Mouse (Mus musculus) hindbrain, embryonic 14.5 days (tissue): ENCODE data around the gene Nkpd1. TPM values are rescaled to one million over a fixed set of nuclear protein-coding genes. Genes with fewer than 3 reads are reported as not detected.
A peak's percentile ranks its signal among the peaks of the same experiment; 100 is the strongest.

Experiments used
- ATAC-seq: fragments of 200-750 bp; cut with Nextera tagmentation; 2 replicates; pipeline ENCODE4 v1.8.0; 2017; ENCODE audit warnings: moderate number of reproducible peaks, mild to moderate bottlenecking, moderate TSS enrichment, moderate library complexity; ENCODE audit not compliant: low FRiP score
- DNase-seq: peaks from one replicate; pipeline ENCODE4 v3.0.0-alpha.2; 2015; ENCODE audit warnings: low spot score
- H3K27ac ChIP-seq: fragments of 300-500 bp; sonication (generic); 2 replicates; pipeline ENCODE4 v1.5.1; 2014; ENCODE audit warnings: mild to moderate bottlenecking, moderate library complexity
- H3K27me3 ChIP-seq: fragments of 300-500 bp; sonication (generic); 2 replicates; pipeline ENCODE4 v1.6.1; 2014; ENCODE audit warnings: mild to moderate bottlenecking, low read length, mixed read lengths; ENCODE audit not compliant: control insufficient read depth, insufficient read depth
- H3K36me3 ChIP-seq: fragments of 300-500 bp; sonication (generic); replicated peaks from 2 replicates; pipeline ENCODE4 v1.6.1; 2014; ENCODE audit not compliant: control insufficient read depth, insufficient read depth
- H3K4me1 ChIP-seq: fragments of 300-500 bp; sonication (generic); replicated peaks from 2 replicates; pipeline ENCODE4 v1.6.1; 2014; ENCODE audit warnings: antibody characterized with exemption, low read length, mixed read lengths; ENCODE audit not compliant: control insufficient read depth, insufficient read depth
- H3K4me2 ChIP-seq: fragments of 300-500 bp; sonication (generic); replicated peaks from 2 replicates; pipeline ENCODE4 v1.6.1; 2014; ENCODE audit warnings: mild to moderate bottlenecking, moderate library complexity
- H3K4me3 ChIP-seq: fragments of 300-500 bp; sonication (generic); replicated peaks from 2 replicates; pipeline ENCODE4 v1.5.1; 2014; ENCODE audit warnings: mild to moderate bottlenecking, low read length
- H3K9ac ChIP-seq: fragments of 300-500 bp; sonication (generic); 2 replicates; pipeline ENCODE4 v1.6.1; 2014
- H3K9me3 ChIP-seq: fragments of 300-500 bp; sonication (generic); 2 replicates; pipeline ENCODE4 v1.6.1; 2016; ENCODE audit warnings: low read length; ENCODE audit not compliant: control insufficient read depth
- WGBS: fragments of 180-500 bp; shearing (Covaris S2); extraction: QIAGEN DNeasy Blood & Tissue Kit; methylation state at CpG from one replicate; pipeline ENCODE4 v1.1.7; 2014; 5-methylcytosine and 5-hydroxymethylcytosine counted together
- polyA plus RNA-seq: library from polyadenylated mRNA; unstranded; fragments of >200 nt; fragmentation: Nextera tagmentation; extraction: Ambion mirVana; gene quantifications from 2 replicates; pipeline ENCODE4 v1.2.1, GENCODE M21; 2014

The Nkpd1 gene
- 0.98 and 1.1 TPM in 2 replicates for polyA plus RNA-seq

- Histone ChIP-seq H3K4me1 (peaks cover 5% of the 10 kb centered on the region; the same call in 1 of the 2 replicates), H3K36me3 (no peaks in the 10 kb centered on the region), H3K27me3 (peaks cover 49% of the 10 kb centered on the region), H3K9ac (peak within 1 kb of the TSS; percentile 44), H3K4me2 (peak within 1 kb of the TSS; percentile 45), H3K27ac (no peak within 1 kb of the TSS), H3K9me3 (no peaks in the 10 kb centered on the region), H3K4me3 (peak within 1 kb of the TSS; percentile 10)
- DNase-seq (peak; percentile 36), ATAC-seq (no peak)
- 4% methylated on average over 17 of the region's 29 CpGs for WGBS
Measured at GRCm38 (mm10) chr7:19517652-19518365, at the start of gene Nkpd1. TSS of gene Nkpd1 (plus strand) at chr7:19517838.

GRCm38 (mm10) chr7:19468279-19468678 is 49.4 kb upstream of the Nkpd1 start:
- no peak overlapping the region for H3K27ac ChIP-seq
- 60% methylated on average over 12 of the region's 12 CpGs for WGBS
- H3K4me2 ChIP-seq: no peak overlapping the region
- H3K36me3 ChIP-seq: no peaks in the 10 kb centered on the region
- ATAC-seq (no peak), DNase-seq (no peak)
- no peaks in the 10 kb centered on the region for H3K9me3 ChIP-seq
- H3K27me3 ChIP-seq: peaks cover 88% of the 10 kb centered on the region
- H3K4me3 ChIP-seq: no peak overlapping the region
- H3K9ac ChIP-seq: no peak overlapping the region
- H3K4me1 ChIP-seq: no peaks in the 10 kb centered on the region

GRCm38 (mm10) chr7:19469404-19469803 is 48.2 kb upstream of the Nkpd1 start:
- no peaks in the 10 kb centered on the region for H3K9me3 ChIP-seq
- ATAC-seq (no peak), DNase-seq (no peak)
- no peaks in the 10 kb centered on the region for H3K4me1 ChIP-seq
- no peaks in the 10 kb centered on the region for H3K36me3 ChIP-seq
- H3K9ac ChIP-seq: no peak overlapping the region
- no peak overlapping the region for H3K27ac ChIP-seq
- H3K4me3 ChIP-seq: no peak overlapping the region
- H3K4me2 ChIP-seq: no peak overlapping the region
- peaks cover 80% of the 10 kb centered on the region for H3K27me3 ChIP-seq
- 19% methylated on average over 23 of the region's 23 CpGs for WGBS

GRCm38 (mm10) chr7:19470308-19470707 is 47.3 kb upstream of the Nkpd1 start:
- H3K4me1 ChIP-seq: no peaks in the 10 kb centered on the region
- H3K27me3 ChIP-seq: peaks cover 78% of the 10 kb centered on the region
- ATAC-seq (no peak), DNase-seq (no peak)
- no peak overlapping the region for H3K9ac ChIP-seq
- no peak overlapping the region for H3K4me3 ChIP-seq
- no peak overlapping the region for H3K4me2 ChIP-seq
- 10% methylated on average over 14 of the region's 14 CpGs for WGBS
- no peaks in the 10 kb centered on the region for H3K36me3 ChIP-seq
- H3K9me3 ChIP-seq: no peaks in the 10 kb centered on the region
- no peak overlapping the region for H3K27ac ChIP-seq

- Histone ChIP-seq H3K4me1 (no peaks in the 10 kb centered on the region), H3K4me2 (no peak overlapping the region), H3K4me3 (no peak overlapping the region), H3K36me3 (no peaks in the 10 kb centered on the region), H3K27ac (no peak overlapping the region), H3K9ac (no peak overlapping the region), H3K27me3 (peaks cover 79% of the 10 kb centered on the region), H3K9me3 (no peaks in the 10 kb centered on the region)
- WGBS: 36% methylated on average over 4 of the region's 4 CpGs
- no peak for DNase-seq
- no peak for ATAC-seq
Measured at GRCm38 (mm10) chr7:19472403-19472802, 45.2 kb upstream of the Nkpd1 start.

- Histone ChIP-seq H3K4me3 (peak overlapping the region; percentile 44), H3K27ac (peak overlapping the region; percentile 78), H3K9ac (peak overlapping the region; percentile 77), H3K9me3 (no peaks in the 10 kb centered on the region), H3K4me2 (peak overlapping the region; percentile 75), H3K36me3 (no peaks in the 10 kb centered on the region), H3K27me3 (peaks cover 67% of the 10 kb centered on the region), H3K4me1 (no peaks in the 10 kb centered on the region)
- DNase-seq (peak; percentile 87), ATAC-seq (peak; percentile 91)
- WGBS: under 1% methylated on average over 73 of the region's 89 CpGs
Measured at GRCm38 (mm10) chr7:19473875-19474443, 43.7 kb upstream of the Nkpd1 start.

GRCm38 (mm10) chr7:19477084-19477483 is 40.6 kb upstream of the Nkpd1 start:
- H3K9ac ChIP-seq: no peak overlapping the region
- H3K27ac ChIP-seq: no peak overlapping the region
- H3K4me1 ChIP-seq: no peaks in the 10 kb centered on the region
- peaks cover 37% of the 10 kb centered on the region for H3K27me3 ChIP-seq
- WGBS: 65% methylated on average over 2 of the region's 2 CpGs
- no peak overlapping the region for H3K4me2 ChIP-seq
- no peak overlapping the region for H3K4me3 ChIP-seq
- no peak for ATAC-seq
- H3K9me3 ChIP-seq: no peaks in the 10 kb centered on the region
- no peaks in the 10 kb centered on the region for H3K36me3 ChIP-seq
- DNase-seq: no peak

- ATAC-seq (no peak), DNase-seq (no peak)
- no peaks in the 10 kb centered on the region for H3K4me1 ChIP-seq
- WGBS: 27% methylated on average over 14 of the region's 14 CpGs
- H3K27ac ChIP-seq: no peak overlapping the region
- peaks cover 30% of the 10 kb centered on the region for H3K27me3 ChIP-seq
- no peaks in the 10 kb centered on the region for H3K36me3 ChIP-seq
- H3K4me3 ChIP-seq: no peak overlapping the region
- H3K9me3 ChIP-seq: no peaks in the 10 kb centered on the region
- H3K4me2 ChIP-seq: no peak overlapping the region
- no peak overlapping the region for H3K9ac ChIP-seq
Measured at GRCm38 (mm10) chr7:19477624-19478384, 39.8 kb upstream of the Nkpd1 start.

- Histone ChIP-seq H3K9me3 (no peaks in the 10 kb centered on the region), H3K4me3 (no peak overlapping the region), H3K27ac (no peak overlapping the region), H3K27me3 (peaks cover 11% of the 10 kb centered on the region), H3K9ac (no peak overlapping the region), H3K4me2 (no peak overlapping the region), H3K36me3 (no peaks in the 10 kb centered on the region), H3K4me1 (no peaks in the 10 kb centered on the region)
- ATAC-seq (no peak), DNase-seq (no peak)
- 86% methylated on average over 8 of the region's 8 CpGs for WGBS
Measured at GRCm38 (mm10) chr7:19483281-19483680, 34.4 kb upstream of the Nkpd1 start.
